Mouse (Mus musculus) C2C12 (cell line): ENCODE measurements around the gene Nup205.

Experiments used
- CEBPB ChIP-seq: IDR thresholded peaks from one replicate; pipeline ENCODE4 v1.6.1; 2011; ENCODE audit warnings: low read depth, mild to moderate bottlenecking, control low read depth, moderate library complexity
- CTCF ChIP-seq: IDR thresholded peaks from one replicate; pipeline ENCODE4 v1.5.1; 2011; ENCODE audit not compliant: control insufficient read depth, insufficient read depth, insufficient read length
- MYOD1 ChIP-seq: IDR thresholded peaks from one replicate; pipeline ENCODE4 v1.6.1; 2011; ENCODE audit warnings: low read depth; ENCODE audit not compliant: control insufficient read depth, insufficient read length
- USF1 ChIP-seq: IDR thresholded peaks from one replicate; pipeline ENCODE4 v1.6.1; 2011; ENCODE audit warnings: low read depth, mild to moderate bottlenecking, control low read depth, moderate library complexity

DNA sequence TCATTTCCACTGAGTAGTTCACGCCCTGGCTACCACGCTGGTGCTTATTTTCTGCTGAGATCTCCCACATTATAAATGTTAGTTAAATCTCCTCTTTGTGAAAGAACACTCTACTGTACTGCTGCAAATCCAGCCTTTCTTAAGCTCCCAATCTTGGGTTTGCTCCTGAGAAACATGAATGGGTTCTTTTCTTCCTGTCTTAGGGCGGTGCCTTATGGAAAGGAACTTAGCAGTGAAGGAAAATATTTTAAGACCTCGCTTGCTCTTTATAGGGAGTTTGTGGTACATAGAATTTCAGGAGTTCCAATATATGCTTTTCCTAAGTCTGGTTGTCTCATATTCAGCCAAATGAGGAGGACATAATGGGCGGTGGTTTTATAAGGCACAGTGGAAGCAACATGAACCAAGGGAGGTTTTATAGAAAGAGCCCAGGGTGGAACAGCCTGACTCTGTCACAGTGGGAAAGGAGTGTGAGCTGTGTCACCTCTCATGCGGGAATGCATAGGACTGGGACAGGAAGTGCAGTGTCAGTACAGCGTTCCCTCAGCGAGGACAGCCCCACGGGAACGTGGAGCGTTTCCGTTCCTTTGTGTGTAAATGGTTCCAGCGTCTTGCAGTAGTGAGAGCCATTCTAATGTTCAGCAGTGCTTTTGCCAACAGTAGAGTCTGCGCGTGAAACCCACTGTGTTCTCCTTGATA lies 88.5 kb downstream of the Nup205 start:
- TF ChIP-seq CTCF (no peak), CEBPB (no peak), USF1 (no peak), MYOD1 (no peak)
